Mouse (Mus musculus): ENCODE data around the gene Zfp346. TPM values are rescaled to one million over a fixed set of nuclear protein-coding genes. Genes with fewer than 3 reads are reported as not detected.

Zfp346 gene
- polyA plus RNA-seq, 1 experiment from 2014 or later = 22.7 TPM

DNA sequence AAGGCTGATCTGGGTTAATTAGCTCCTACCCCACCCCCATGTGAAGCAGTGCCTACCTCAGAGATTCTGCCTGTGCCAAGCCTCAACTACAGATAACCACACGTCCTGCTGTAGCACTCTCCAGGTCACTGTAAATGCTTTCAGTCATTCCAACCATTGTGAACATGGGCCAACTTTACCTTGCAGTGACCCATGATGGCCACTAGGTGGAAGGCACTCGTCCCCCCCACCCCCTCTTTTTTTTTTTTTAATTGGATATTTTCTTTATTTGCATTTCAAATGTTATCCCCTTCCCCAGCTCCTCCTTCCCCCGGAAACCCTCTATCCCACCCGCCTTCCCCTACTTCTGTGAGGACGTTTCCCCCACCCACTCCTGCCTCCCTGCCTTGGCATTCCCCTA is 30.3 kb downstream of the Zfp346 start:
- Histone ChIP-seq H3K36me3 (ENCODE audit: insufficient read depth, low read length) (peaks cover 14% of the 10 kb centered on the region), H3K4me3 (ENCODE audit: low read length) (no peak overlapping the region), H3K27me3 (ENCODE audit: insufficient read depth, low read length) (no peaks in the 10 kb centered on the region), H3K4me1 (ENCODE audit: insufficient read depth, low read length) (no peaks in the 10 kb centered on the region; the same call in 1 of the 2 replicates), H3K27ac (ENCODE audit: low read length) (no peak overlapping the region), H3K9ac (replicated peaks; ENCODE audit: low read length) (0 out of 2 replicates have a peak overlapping the region, but pooled peaks have one; percentile 8), H3K4me2 (replicated peaks; ENCODE audit: low read depth, low read length) (no peak overlapping the region), H3K9me3 (ENCODE audit: low read length) (no peaks in the 10 kb centered on the region)
- no peak for ATAC-seq (ENCODE audit: low FRiP score, low TSS enrichment)
- WGBS = 8% methylated on average over 5 of the region's 5 CpGs

DNA sequence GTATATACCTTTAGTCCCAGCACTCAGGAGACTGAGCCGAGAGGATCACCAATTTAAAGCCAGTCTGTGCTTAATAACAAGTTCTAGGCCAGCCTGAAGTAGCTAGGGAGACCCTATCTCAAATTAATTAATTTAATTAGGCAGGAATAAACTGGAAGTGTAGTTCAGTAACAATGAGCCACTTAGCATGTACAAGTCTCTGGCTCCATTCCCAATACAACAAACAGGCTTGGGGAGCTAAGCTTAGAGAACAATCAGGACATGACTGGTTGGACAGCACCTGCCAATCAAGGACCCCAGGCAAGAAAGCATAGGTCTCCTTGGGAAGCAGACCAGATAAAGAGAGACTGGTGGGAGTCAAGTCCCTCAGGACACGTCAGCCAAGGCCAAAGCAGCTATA is 35.2 kb downstream of the Zfp346 start:
- Histone ChIP-seq H3K27ac (ENCODE audit: low read length) (no peak overlapping the region), H3K9ac (replicated peaks; ENCODE audit: low read length) (no peak overlapping the region), H3K4me2 (replicated peaks; ENCODE audit: low read depth, low read length) (no peak overlapping the region), H3K27me3 (ENCODE audit: insufficient read depth, low read length) (no peaks in the 10 kb centered on the region), H3K36me3 (ENCODE audit: insufficient read depth, low read length) (no peaks in the 10 kb centered on the region), H3K4me1 (ENCODE audit: insufficient read depth, low read length) (no peaks in the 10 kb centered on the region; the same call in 1 of the 2 replicates), H3K9me3 (ENCODE audit: low read length) (no peaks in the 10 kb centered on the region), H3K4me3 (ENCODE audit: low read length) (no peak overlapping the region)
- no peak for ATAC-seq (ENCODE audit: low FRiP score, low TSS enrichment)
- 72% methylated on average over 2 of the region's 2 CpGs for WGBS

DNA sequence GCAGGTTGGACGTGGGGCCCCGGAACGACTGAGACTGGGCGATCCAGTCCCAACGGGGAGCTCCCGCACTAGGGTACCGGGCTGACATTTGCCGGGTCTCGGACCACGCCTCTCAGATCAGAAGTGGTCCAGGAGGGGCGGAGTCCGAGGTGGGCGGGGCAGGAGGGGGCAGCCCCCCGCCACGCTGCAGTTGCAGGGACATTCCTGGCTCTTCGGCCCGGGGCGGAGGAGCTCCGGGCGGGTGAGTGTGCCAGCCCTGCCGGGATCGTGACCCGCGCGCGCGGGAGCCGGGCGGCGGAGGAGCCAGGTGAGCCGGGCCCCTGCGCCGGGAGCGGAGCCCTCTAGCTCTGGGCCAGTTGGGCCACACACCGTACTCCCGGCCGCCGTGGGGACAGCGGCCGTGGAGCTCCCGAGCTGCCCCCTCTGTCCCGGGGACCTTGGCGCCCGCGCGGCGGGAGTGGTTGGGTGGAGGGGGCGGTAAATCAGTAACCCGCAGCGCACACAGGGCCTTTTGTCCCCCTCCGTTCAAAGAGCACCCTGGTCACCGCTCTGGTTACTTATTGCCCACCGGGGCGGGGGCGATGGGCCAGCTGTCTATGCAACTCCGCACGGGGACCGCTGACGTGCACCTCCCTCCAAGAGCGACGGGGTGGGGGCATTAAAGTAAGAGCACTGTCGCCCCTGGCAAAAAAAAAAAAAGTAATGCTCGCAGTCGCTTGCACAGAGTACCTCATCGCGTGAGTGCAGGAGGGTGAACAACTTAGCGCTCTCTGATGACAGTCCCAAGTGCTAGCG is 47.7 kb downstream of the Zfp346 start, which contains the start of gene Fgfr4:
Gene Fgfr4, plus strand, starts transcription at position 20 of the 795 bp plus-strand sequence.
- Histone ChIP-seq H3K9me3 (ENCODE audit: low read length) (no peaks in the 10 kb centered on the region), H3K27me3 (ENCODE audit: insufficient read depth, low read length) (peaks cover 14% of the 10 kb centered on the region), H3K4me1 (ENCODE audit: insufficient read depth, low read length) (peaks cover 4% of the 10 kb centered on the region; the same call in 1 of the 2 replicates), H3K36me3 (ENCODE audit: insufficient read depth, low read length) (peaks cover 9% of the 10 kb centered on the region; the same call in 1 of the 2 replicates), H3K4me3 (ENCODE audit: low read length) (peak within 1 kb of the TSS; percentile 64), H3K9ac (replicated peaks; ENCODE audit: low read length) (peak within 1 kb of the TSS; percentile 80), H3K4me2 (replicated peaks; ENCODE audit: low read depth, low read length) (peak within 1 kb of the TSS; percentile 82), H3K27ac (ENCODE audit: low read length) (peak within 1 kb of the TSS; percentile 95)
- WGBS = 1% methylated on average over 59 of the region's 68 CpGs
- peak; percentile 93 for ATAC-seq (ENCODE audit: low FRiP score, low TSS enrichment)

DNA sequence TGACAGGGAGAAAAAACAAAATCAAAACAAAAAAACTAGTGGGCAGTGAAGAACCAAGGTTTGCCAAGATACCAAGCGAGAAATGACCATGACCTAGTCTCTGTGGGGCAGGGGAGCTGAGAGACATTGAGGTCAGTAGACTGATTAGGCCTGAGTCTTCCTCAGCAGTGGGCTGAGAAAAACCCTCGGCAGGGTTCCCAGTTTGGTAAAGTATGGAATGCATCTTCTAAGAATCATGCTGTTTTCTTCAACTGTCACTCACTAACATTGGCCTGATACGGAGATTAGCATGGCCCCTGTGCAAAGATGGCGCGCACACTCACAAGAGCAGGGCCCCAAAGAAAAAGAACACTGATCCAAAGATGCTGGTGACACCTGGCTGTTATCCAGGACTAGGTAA is 48.8 kb downstream of the Zfp346 start:
- 87% methylated on average over 5 of the region's 5 CpGs for WGBS
- no peak for ATAC-seq (ENCODE audit: low FRiP score, low TSS enrichment)
- Histone ChIP-seq H3K4me3 (ENCODE audit: low read length) (peak overlapping the region; percentile 64), H3K36me3 (ENCODE audit: insufficient read depth, low read length) (peaks cover 12% of the 10 kb centered on the region; the same call in 1 of the 2 replicates), H3K9me3 (ENCODE audit: low read length) (no peaks in the 10 kb centered on the region), H3K9ac (replicated peaks; ENCODE audit: low read length) (no peak overlapping the region), H3K27me3 (ENCODE audit: insufficient read depth, low read length) (peaks cover 14% of the 10 kb centered on the region), H3K4me1 (ENCODE audit: insufficient read depth, low read length) (peaks cover 4% of the 10 kb centered on the region; the same call in 1 of the 2 replicates), H3K4me2 (replicated peaks; ENCODE audit: low read depth, low read length) (peak overlapping the region; percentile 82), H3K27ac (ENCODE audit: low read length) (no peak overlapping the region)

DNA sequence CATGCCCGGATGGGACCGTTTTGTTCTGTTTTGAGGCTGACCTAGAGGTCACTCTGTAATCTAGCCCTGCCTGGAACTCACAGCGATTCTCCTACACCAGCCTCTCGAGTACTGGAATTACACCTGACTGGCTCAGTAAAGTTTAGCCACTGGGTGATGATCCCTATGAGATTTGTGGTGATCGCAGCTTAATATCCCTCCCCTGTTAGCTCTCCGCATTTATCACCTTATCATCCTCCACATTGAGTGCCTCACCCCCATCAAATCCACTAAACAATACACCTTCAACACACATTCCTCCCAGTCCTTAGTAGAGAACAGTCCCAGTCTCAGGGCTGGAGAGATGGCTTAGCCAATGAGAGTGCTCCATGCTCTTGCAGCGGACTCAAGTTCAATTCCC is 57.3 kb downstream of the Zfp346 start:
- no peaks in the 10 kb centered on the region for H3K27me3 ChIP-seq (ENCODE audit: insufficient read depth, low read length)
- ATAC-seq (ENCODE audit: low FRiP score, low TSS enrichment) = no peak

DNA sequence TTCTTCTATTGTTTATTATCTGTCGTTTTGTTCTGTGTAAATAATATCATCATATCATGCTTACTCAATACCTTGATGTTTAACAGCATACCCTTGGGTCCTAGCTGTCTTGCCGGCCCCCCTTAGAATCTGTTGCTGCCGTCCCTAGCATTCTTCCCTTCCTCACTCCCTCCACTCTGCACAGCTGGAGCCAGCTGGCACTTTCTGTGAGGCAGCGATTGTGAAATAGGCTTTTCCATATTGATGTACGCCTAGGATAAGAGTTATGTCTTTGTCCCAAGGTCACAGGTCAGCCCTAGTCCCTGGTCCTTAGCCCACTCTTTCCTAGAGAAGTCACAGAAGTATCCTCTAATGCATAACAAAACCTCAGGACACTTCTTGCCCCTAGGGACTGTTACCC is 58.4 kb downstream of the Zfp346 start:
- Histone ChIP-seq H3K27me3 (ENCODE audit: insufficient read depth, low read length) (no peaks in the 10 kb centered on the region), H3K4me3 (ENCODE audit: low read length) (no peak overlapping the region), H3K4me2 (replicated peaks; ENCODE audit: low read depth, low read length) (no peak overlapping the region), H3K36me3 (ENCODE audit: insufficient read depth, low read length) (peaks cover 29% of the 10 kb centered on the region; the same call in 1 of the 2 replicates), H3K9me3 (ENCODE audit: low read length) (no peaks in the 10 kb centered on the region), H3K4me1 (ENCODE audit: insufficient read depth, low read length) (peaks cover 10% of the 10 kb centered on the region), H3K27ac (ENCODE audit: low read length) (no peak overlapping the region), H3K9ac (replicated peaks; ENCODE audit: low read length) (no peak overlapping the region)
- 0 out of 2 replicates have a peak, but pooled peaks have one; percentile 17 for ATAC-seq (ENCODE audit: low FRiP score, low TSS enrichment)
- 50% methylated on average over 5 of the region's 5 CpGs for WGBS

More for the DNA sequence above, 57.3 kb downstream of the Zfp346 start:
- H3K27ac ChIP-seq (ENCODE audit: low read length) = no peak overlapping the region
- H3K4me1 ChIP-seq (ENCODE audit: insufficient read depth, low read length) = no peaks in the 10 kb centered on the region
- no peak overlapping the region for H3K4me3 ChIP-seq (ENCODE audit: low read length)
- no peak overlapping the region for H3K4me2 ChIP-seq (replicated peaks; ENCODE audit: low read depth, low read length)
- H3K36me3 ChIP-seq (ENCODE audit: insufficient read depth, low read length) = peaks cover 29% of the 10 kb centered on the region; the same call in 1 of the 2 replicates
- no peaks in the 10 kb centered on the region for H3K9me3 ChIP-seq (ENCODE audit: low read length)
- 50% methylated on average over 7 of the region's 7 CpGs for WGBS
- H3K9ac ChIP-seq (replicated peaks; ENCODE audit: low read length) = no peak overlapping the region

- Histone ChIP-seq H3K36me3 (ENCODE audit: insufficient read depth, low read length) (peaks cover 17% of the 10 kb centered on the region; the same call in 1 of the 2 replicates), H3K4me2 (replicated peaks; ENCODE audit: low read depth, low read length) (no peak overlapping the region), H3K9ac (replicated peaks; ENCODE audit: low read length) (no peak overlapping the region), H3K9me3 (ENCODE audit: low read length) (no peaks in the 10 kb centered on the region), H3K4me1 (ENCODE audit: insufficient read depth, low read length) (peaks cover 22% of the 10 kb centered on the region), H3K27ac (ENCODE audit: low read length) (no peak overlapping the region), H3K27me3 (ENCODE audit: insufficient read depth, low read length) (no peaks in the 10 kb centered on the region), H3K4me3 (ENCODE audit: low read length) (no peak overlapping the region)
- 90% methylated on average over 16 of the region's 16 CpGs for WGBS
- ATAC-seq (ENCODE audit: low FRiP score, low TSS enrichment) = no peak
Measured at GRCm38 (mm10) chr13:55165831-55166339, 60.8 kb downstream of the Zfp346 start.

DNA sequence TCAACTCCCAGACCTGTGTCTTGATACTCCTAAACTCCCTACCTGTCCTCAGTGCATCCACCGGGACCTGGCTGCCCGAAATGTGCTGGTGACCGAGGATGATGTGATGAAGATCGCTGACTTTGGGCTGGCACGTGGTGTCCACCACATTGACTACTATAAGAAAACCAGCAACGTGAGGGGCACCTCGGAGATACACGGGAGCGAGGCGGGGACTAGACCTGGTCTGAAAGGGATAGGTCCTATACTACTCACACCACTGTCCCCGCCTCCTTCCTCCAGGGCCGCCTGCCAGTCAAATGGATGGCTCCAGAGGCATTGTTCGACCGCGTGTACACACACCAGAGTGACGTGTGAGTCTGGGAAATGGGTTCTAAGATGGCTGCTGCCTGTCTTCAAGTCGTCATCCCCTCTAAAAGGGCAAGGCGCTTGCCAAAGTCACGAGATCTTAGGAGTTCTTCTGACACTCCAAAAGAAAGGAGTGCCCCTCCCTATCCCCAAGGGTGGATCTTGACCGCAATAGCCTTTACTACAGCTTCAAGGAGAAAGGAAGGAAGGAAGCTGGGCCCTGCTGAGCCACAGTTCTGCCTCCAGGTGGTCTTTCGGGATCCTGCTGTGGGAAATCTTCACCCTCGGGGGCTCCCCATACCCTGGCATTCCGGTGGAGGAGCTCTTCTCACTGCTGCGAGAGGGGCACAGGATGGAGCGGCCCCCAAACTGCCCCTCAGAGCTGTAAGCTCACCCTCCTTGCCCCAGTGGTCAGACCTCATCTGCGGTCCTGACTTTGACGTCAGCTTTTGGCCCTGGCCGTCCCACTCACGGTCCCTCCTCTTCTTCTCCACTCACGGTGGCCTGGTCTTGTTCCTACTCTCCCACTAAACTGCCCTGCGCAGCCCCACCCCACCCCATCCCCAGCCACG is 62.0 kb downstream of the Zfp346 start:
- 0 out of 2 replicates have a peak, but pooled peaks cover 7% of the 10 kb centered on the region for H3K36me3 ChIP-seq (ENCODE audit: insufficient read depth, low read length)
- no peak overlapping the region for H3K4me3 ChIP-seq (ENCODE audit: low read length)
- no peak overlapping the region for H3K9ac ChIP-seq (replicated peaks; ENCODE audit: low read length)
- 83% methylated on average over 32 of the region's 32 CpGs for WGBS
- H3K9me3 ChIP-seq (ENCODE audit: low read length) = no peaks in the 10 kb centered on the region
- ATAC-seq (ENCODE audit: low FRiP score, low TSS enrichment) = no peak
- no peak overlapping the region for H3K27ac ChIP-seq (ENCODE audit: low read length)
- H3K4me2 ChIP-seq (replicated peaks; ENCODE audit: low read depth, low read length) = no peak overlapping the region
- H3K27me3 ChIP-seq (ENCODE audit: insufficient read depth, low read length) = no peaks in the 10 kb centered on the region
- H3K4me1 ChIP-seq (ENCODE audit: insufficient read depth, low read length) = peaks cover 33% of the 10 kb centered on the region

DNA sequence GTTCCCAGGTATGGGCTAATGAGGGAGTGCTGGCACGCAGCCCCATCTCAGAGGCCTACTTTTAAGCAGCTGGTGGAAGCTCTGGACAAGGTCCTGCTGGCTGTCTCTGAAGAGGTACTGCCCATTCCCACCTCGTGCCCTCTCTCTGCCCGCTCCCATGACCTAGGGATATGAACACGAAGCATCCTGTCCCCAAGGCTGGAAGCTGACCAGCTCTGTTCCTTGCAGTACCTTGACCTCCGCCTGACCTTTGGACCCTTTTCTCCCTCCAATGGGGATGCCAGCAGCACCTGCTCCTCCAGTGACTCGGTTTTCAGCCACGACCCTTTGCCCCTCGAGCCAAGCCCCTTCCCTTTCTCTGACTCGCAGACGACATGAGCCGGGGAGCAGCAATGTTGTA is 62.7 kb downstream of the Zfp346 start:
- WGBS = 66% methylated on average over 11 of the region's 11 CpGs
- Histone ChIP-seq H3K4me3 (ENCODE audit: low read length) (no peak overlapping the region), H3K9me3 (ENCODE audit: low read length) (no peaks in the 10 kb centered on the region), H3K27me3 (ENCODE audit: insufficient read depth, low read length) (no peaks in the 10 kb centered on the region), H3K4me1 (ENCODE audit: insufficient read depth, low read length) (peaks cover 37% of the 10 kb centered on the region), H3K9ac (replicated peaks; ENCODE audit: low read length) (no peak overlapping the region), H3K36me3 (ENCODE audit: insufficient read depth, low read length) (0 out of 2 replicates have a peak, but pooled peaks cover 7% of the 10 kb centered on the region), H3K4me2 (replicated peaks; ENCODE audit: low read depth, low read length) (no peak overlapping the region), H3K27ac (ENCODE audit: low read length) (peak overlapping the region; percentile 74)
- ATAC-seq (ENCODE audit: low FRiP score, low TSS enrichment) = no peak

Measured in kidney, embryonic 16.5 days (tissue).